Mouse (Mus musculus): ENCODE measurements around the gene Osbpl10. TPM values are rescaled to one million over a fixed set of nuclear protein-coding genes. Genes with fewer than 3 reads are reported as not detected.

The Osbpl10 gene
- polyA plus RNA-seq, 1 experiment from 2014 or later = 2.7 TPM

DNA sequence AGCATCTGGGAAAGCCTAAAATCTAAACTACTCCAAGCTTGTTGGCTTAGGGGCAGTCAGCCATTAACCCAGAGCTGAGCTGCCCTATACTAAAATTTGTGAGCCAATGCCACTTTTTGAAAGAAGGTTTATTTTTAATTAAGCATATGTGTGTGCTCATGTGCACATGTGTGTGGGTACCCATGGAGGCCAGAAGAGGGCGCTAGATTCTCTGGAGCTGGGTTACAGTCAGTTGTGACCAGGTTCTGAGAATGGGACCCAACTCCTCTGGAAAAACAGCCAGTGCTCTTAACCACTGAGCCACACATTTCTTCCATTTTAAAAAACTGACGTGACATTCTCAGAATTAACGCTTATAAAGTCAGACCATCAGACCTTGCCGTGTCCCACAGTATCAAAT lies 119.0 kb downstream of the Osbpl10 start:
- Histone ChIP-seq H3K27me3 (replicated peaks; ENCODE audit: control insufficient read depth, insufficient read depth, low read length) (no peaks in the 10 kb centered on the region), H3K4me2 (ENCODE audit: low read depth, low read length) (no peak overlapping the region), H3K4me3 (ENCODE audit: low read depth, low read length) (no peak overlapping the region), H3K36me3 (ENCODE audit: control insufficient read depth, insufficient read depth, low read length) (no peaks in the 10 kb centered on the region), H3K4me1 (ENCODE audit: control insufficient read depth, insufficient read depth, low read length) (no peaks in the 10 kb centered on the region), H3K9ac (ENCODE audit: low read depth, low read length) (no peak overlapping the region), H3K27ac (replicated peaks; ENCODE audit: low read depth, low read length) (no peak overlapping the region), H3K9me3 (ENCODE audit: control insufficient read depth, low read length) (peaks cover 7% of the 10 kb centered on the region)
- DNase-seq (ENCODE audit: low spot score) (no peak), ATAC-seq (ENCODE audit: low read depth) (no peak)
- WGBS = 87% methylated on average over 4 of the region's 4 CpGs

- Histone ChIP-seq H3K36me3 (ENCODE audit: control insufficient read depth, insufficient read depth, low read length) (no peaks in the 10 kb centered on the region), H3K4me2 (ENCODE audit: low read depth, low read length) (no peak overlapping the region), H3K4me1 (ENCODE audit: control insufficient read depth, insufficient read depth, low read length) (no peaks in the 10 kb centered on the region), H3K27me3 (replicated peaks; ENCODE audit: control insufficient read depth, insufficient read depth, low read length) (no peaks in the 10 kb centered on the region), H3K9ac (ENCODE audit: low read depth, low read length) (no peak overlapping the region), H3K27ac (replicated peaks; ENCODE audit: low read depth, low read length) (no peak overlapping the region), H3K9me3 (ENCODE audit: control insufficient read depth, low read length) (no peaks in the 10 kb centered on the region), H3K4me3 (ENCODE audit: low read depth, low read length) (no peak overlapping the region)
- no peak for ATAC-seq (ENCODE audit: low read depth)
- 79% methylated on average over 15 of the region's 15 CpGs for WGBS
- no peak for DNase-seq (ENCODE audit: low spot score)
Observed at GRCm38 (mm10) chr9:115100181-115100915, 122.0 kb downstream of the Osbpl10 start.

DNA sequence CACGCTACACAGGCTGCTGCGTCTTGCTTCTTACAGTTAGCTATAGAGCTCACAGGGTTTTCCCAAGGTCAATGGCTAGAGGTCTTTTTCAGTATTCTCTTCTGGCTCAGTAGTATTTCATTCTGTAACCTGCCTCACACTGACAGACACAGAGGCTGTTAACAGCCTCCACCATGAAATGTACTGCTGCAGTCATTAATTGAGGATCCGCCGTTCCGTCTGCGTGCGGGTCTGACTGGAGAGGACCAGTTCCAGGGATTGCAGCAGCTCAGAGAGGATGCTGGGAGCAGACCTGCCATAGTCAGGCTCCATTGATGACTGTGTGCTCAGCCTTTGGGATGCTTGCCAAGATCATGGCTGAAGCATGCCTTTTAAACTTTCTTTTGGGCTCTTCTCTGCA lies 129.1 kb downstream of the Osbpl10 start:
- no peaks in the 10 kb centered on the region for H3K36me3 ChIP-seq (ENCODE audit: control insufficient read depth, insufficient read depth, low read length)
- H3K4me2 ChIP-seq (ENCODE audit: low read depth, low read length) = no peak overlapping the region
- no peaks in the 10 kb centered on the region for H3K9me3 ChIP-seq (ENCODE audit: control insufficient read depth, low read length)
- WGBS = 65% methylated on average over 7 of the region's 7 CpGs
- H3K4me3 ChIP-seq (ENCODE audit: low read depth, low read length) = no peak overlapping the region
- ATAC-seq (ENCODE audit: low read depth) (no peak), DNase-seq (ENCODE audit: low spot score) (peak; percentile 48)
- H3K4me1 ChIP-seq (ENCODE audit: control insufficient read depth, insufficient read depth, low read length) = no peaks in the 10 kb centered on the region; the same call in 1 of the 2 replicates
- H3K9ac ChIP-seq (ENCODE audit: low read depth, low read length) = no peak overlapping the region
- H3K27me3 ChIP-seq (replicated peaks; ENCODE audit: control insufficient read depth, insufficient read depth, low read length) = no peaks in the 10 kb centered on the region
- H3K27ac ChIP-seq (replicated peaks; ENCODE audit: low read depth, low read length) = 0 out of 2 replicates have a peak overlapping the region, but pooled peaks have one; percentile 8

DNA sequence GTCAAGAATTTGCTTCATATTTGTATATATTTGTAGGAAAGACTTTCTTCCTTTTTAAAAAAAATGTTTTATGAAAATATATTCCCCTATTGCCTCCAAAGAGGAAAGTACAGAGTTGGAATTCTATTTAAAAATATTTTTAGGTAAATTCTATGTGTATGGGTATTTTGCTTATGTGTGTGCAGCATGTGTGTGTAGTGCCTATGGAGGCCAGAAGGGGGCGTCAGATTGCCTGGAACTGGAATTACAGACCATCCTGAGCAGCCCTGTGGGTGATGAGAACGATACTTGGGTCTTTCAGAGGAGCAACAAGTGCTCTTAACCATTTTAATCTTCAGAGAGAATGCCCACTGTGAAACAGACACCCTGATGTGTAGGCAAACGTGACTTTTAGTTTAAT lies 132.3 kb downstream of the Osbpl10 start:
- Histone ChIP-seq H3K4me3 (ENCODE audit: low read depth, low read length) (no peak overlapping the region), H3K9ac (ENCODE audit: low read depth, low read length) (no peak overlapping the region), H3K36me3 (ENCODE audit: control insufficient read depth, insufficient read depth, low read length) (no peaks in the 10 kb centered on the region), H3K27me3 (replicated peaks; ENCODE audit: control insufficient read depth, insufficient read depth, low read length) (no peaks in the 10 kb centered on the region), H3K4me1 (ENCODE audit: control insufficient read depth, insufficient read depth, low read length) (no peaks in the 10 kb centered on the region; the same call in 1 of the 2 replicates), H3K4me2 (ENCODE audit: low read depth, low read length) (no peak overlapping the region), H3K27ac (replicated peaks; ENCODE audit: low read depth, low read length) (no peak overlapping the region), H3K9me3 (ENCODE audit: control insufficient read depth, low read length) (no peaks in the 10 kb centered on the region)
- WGBS = 53% methylated on average over 3 of the region's 3 CpGs
- DNase-seq (ENCODE audit: low spot score) (no peak), ATAC-seq (ENCODE audit: low read depth) (no peak)

GRCm38 (mm10) chr9:115117314-115117713 lies 138.9 kb downstream of the Osbpl10 start:
- Histone ChIP-seq H3K36me3 (ENCODE audit: control insufficient read depth, insufficient read depth, low read length) (no peaks in the 10 kb centered on the region), H3K4me1 (ENCODE audit: control insufficient read depth, insufficient read depth, low read length) (peaks cover 11% of the 10 kb centered on the region), H3K9me3 (ENCODE audit: control insufficient read depth, low read length) (no peaks in the 10 kb centered on the region), H3K27ac (replicated peaks; ENCODE audit: low read depth, low read length) (no peak overlapping the region), H3K9ac (ENCODE audit: low read depth, low read length) (no peak overlapping the region), H3K27me3 (replicated peaks; ENCODE audit: control insufficient read depth, insufficient read depth, low read length) (no peaks in the 10 kb centered on the region), H3K4me2 (ENCODE audit: low read depth, low read length) (no peak overlapping the region), H3K4me3 (ENCODE audit: low read depth, low read length) (no peak overlapping the region)
- no peak for DNase-seq (ENCODE audit: low spot score)
- no peak for ATAC-seq (ENCODE audit: low read depth)
- 75% methylated on average over 10 of the region's 10 CpGs for WGBS

GRCm38 (mm10) chr9:115120276-115120675 lies 141.9 kb downstream of the Osbpl10 start:
- Histone ChIP-seq H3K4me3 (ENCODE audit: low read depth, low read length) (no peak overlapping the region), H3K9ac (ENCODE audit: low read depth, low read length) (no peak overlapping the region), H3K27me3 (replicated peaks; ENCODE audit: control insufficient read depth, insufficient read depth, low read length) (no peaks in the 10 kb centered on the region), H3K27ac (replicated peaks; ENCODE audit: low read depth, low read length) (no peak overlapping the region), H3K9me3 (ENCODE audit: control insufficient read depth, low read length) (no peaks in the 10 kb centered on the region), H3K4me1 (ENCODE audit: control insufficient read depth, insufficient read depth, low read length) (peaks cover 11% of the 10 kb centered on the region), H3K36me3 (ENCODE audit: control insufficient read depth, insufficient read depth, low read length) (no peaks in the 10 kb centered on the region), H3K4me2 (ENCODE audit: low read depth, low read length) (no peak overlapping the region)
- no peak for DNase-seq (ENCODE audit: low spot score)
- ATAC-seq (ENCODE audit: low read depth) = no peak; the same call in 1 of the 2 replicates
- 58% methylated on average over 5 of the region's 5 CpGs for WGBS

DNA sequence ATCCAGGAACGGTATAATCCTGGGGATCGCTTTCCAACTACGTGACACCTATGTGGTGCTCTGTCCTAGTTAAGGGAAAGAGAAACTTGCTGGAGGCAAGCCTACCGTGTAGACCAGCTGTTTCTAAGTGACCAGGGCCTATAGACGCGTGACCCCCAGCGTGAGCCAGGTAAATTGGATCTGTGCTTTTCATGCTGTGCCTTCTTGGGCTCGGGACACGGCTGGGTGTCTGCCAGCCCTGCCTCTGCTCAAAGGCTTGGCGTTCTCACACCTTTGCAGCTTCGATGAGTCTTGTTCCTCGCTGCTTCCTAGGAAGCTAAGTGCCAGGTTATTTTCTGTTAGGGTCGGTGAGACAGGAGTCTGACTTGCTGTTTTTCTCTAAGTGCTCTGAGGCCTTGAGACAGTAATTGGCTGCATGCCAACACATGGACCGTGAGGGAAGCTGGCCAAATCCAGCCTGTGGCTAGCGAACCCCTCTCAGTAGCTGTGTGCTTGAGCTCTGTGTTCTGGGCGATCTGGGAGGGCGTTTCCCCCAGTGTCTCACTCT lies 142.4 kb downstream of the Osbpl10 start:
- H3K4me2 ChIP-seq (ENCODE audit: low read depth, low read length) = peak overlapping the region; percentile 12; the same call in 1 of the 2 replicates
- no peaks in the 10 kb centered on the region for H3K27me3 ChIP-seq (replicated peaks; ENCODE audit: control insufficient read depth, insufficient read depth, low read length)
- H3K4me3 ChIP-seq (ENCODE audit: low read depth, low read length) = no peak overlapping the region
- WGBS = 47% methylated on average over 17 of the region's 17 CpGs
- H3K27ac ChIP-seq (replicated peaks; ENCODE audit: low read depth, low read length) = no peak overlapping the region
- H3K36me3 ChIP-seq (ENCODE audit: control insufficient read depth, insufficient read depth, low read length) = no peaks in the 10 kb centered on the region
- peaks cover 11% of the 10 kb centered on the region for H3K4me1 ChIP-seq (ENCODE audit: control insufficient read depth, insufficient read depth, low read length)
- no peak overlapping the region for H3K9ac ChIP-seq (ENCODE audit: low read depth, low read length)
- DNase-seq (ENCODE audit: low spot score) = peak; percentile 78
- no peaks in the 10 kb centered on the region for H3K9me3 ChIP-seq (ENCODE audit: control insufficient read depth, low read length)
- peak; percentile 62 for ATAC-seq (ENCODE audit: low read depth)

- no peak for ATAC-seq (ENCODE audit: low read depth)
- Histone ChIP-seq H3K4me2 (ENCODE audit: low read depth, low read length) (no peak overlapping the region), H3K4me1 (ENCODE audit: control insufficient read depth, insufficient read depth, low read length) (no peaks in the 10 kb centered on the region), H3K9ac (ENCODE audit: low read depth, low read length) (no peak overlapping the region), H3K36me3 (ENCODE audit: control insufficient read depth, insufficient read depth, low read length) (no peaks in the 10 kb centered on the region), H3K4me3 (ENCODE audit: low read depth, low read length) (no peak overlapping the region), H3K27me3 (replicated peaks; ENCODE audit: control insufficient read depth, insufficient read depth, low read length) (no peaks in the 10 kb centered on the region), H3K9me3 (ENCODE audit: control insufficient read depth, low read length) (no peaks in the 10 kb centered on the region), H3K27ac (replicated peaks; ENCODE audit: low read depth, low read length) (no peak overlapping the region)
- DNase-seq (ENCODE audit: low spot score) = no peak
- WGBS = 53% methylated on average over 10 of the region's 10 CpGs
Observed at GRCm38 (mm10) chr9:115127342-115127741, 149.0 kb downstream of the Osbpl10 start.

GRCm38 (mm10) chr9:115133926-115134325 lies 155.6 kb downstream of the Osbpl10 start:
- DNase-seq (ENCODE audit: low spot score) (no peak), ATAC-seq (ENCODE audit: low read depth) (no peak)
- 66% methylated on average over 2 of the region's 2 CpGs for WGBS
- Histone ChIP-seq H3K36me3 (ENCODE audit: control insufficient read depth, insufficient read depth, low read length) (no peaks in the 10 kb centered on the region), H3K9me3 (ENCODE audit: control insufficient read depth, low read length) (no peaks in the 10 kb centered on the region), H3K4me2 (ENCODE audit: low read depth, low read length) (no peak overlapping the region), H3K27ac (replicated peaks; ENCODE audit: low read depth, low read length) (no peak overlapping the region), H3K27me3 (replicated peaks; ENCODE audit: control insufficient read depth, insufficient read depth, low read length) (no peaks in the 10 kb centered on the region), H3K4me1 (ENCODE audit: control insufficient read depth, insufficient read depth, low read length) (no peaks in the 10 kb centered on the region), H3K9ac (ENCODE audit: low read depth, low read length) (no peak overlapping the region), H3K4me3 (ENCODE audit: low read depth, low read length) (no peak overlapping the region)

Measured in embryonic facial prominence, embryonic 14.5 days (tissue).